Mouse (Mus musculus) forebrain, embryonic 11.5 days (tissue): ENCODE measurements at regions not wholly inside any gene's neighbourhood (a gene's known extent, or its start where the extent isn't known, plus 50 kb on each side); places are given as distances from the start of the nearest gene placed in this dataset.

Source experiments
- ATAC-seq: fragments of 200-750 bp; cut with Nextera tagmentation; replicated peaks from 2 replicates; pipeline ENCODE4 v1.8.0; 2017; ENCODE audit warnings: moderate TSS enrichment; ENCODE audit not compliant: low FRiP score
- DNase-seq: peaks from one replicate; pipeline ENCODE4 v3.0.0-alpha.2; 2017; ENCODE audit warnings: low spot score
- H3K27ac ChIP-seq: fragments of 300-500 bp; sonication (generic); 2 replicates; pipeline ENCODE4 v1.5.1; 2014; ENCODE audit warnings: low read depth, low read length
- H3K27me3 ChIP-seq: fragments of 300-500 bp; sonication (generic); 2 replicates; pipeline ENCODE4 v1.6.1; 2014; ENCODE audit warnings: mild to moderate bottlenecking, low read length, mixed read lengths; ENCODE audit not compliant: control insufficient read depth, insufficient read depth
- H3K36me3 ChIP-seq: fragments of 300-500 bp; sonication (generic); 2 replicates; pipeline ENCODE4 v1.6.1; 2014; ENCODE audit warnings: mild to moderate bottlenecking, low read length, moderate library complexity, mixed read lengths; ENCODE audit not compliant: control insufficient read depth, insufficient read depth
- H3K4me1 ChIP-seq: fragments of 300-500 bp; sonication (generic); replicated peaks from 2 replicates; pipeline ENCODE4 v1.6.1; 2014; ENCODE audit warnings: low read length, mixed read lengths; ENCODE audit not compliant: control insufficient read depth, insufficient read depth
- H3K4me2 ChIP-seq: fragments of 300-500 bp; sonication (generic); 2 replicates; pipeline ENCODE4 v1.6.1; 2014; ENCODE audit warnings: low read depth, mild to moderate bottlenecking, low read length, moderate library complexity, mixed read lengths; ENCODE audit not compliant: severe bottlenecking
- H3K4me3 ChIP-seq: fragments of 300-500 bp; sonication (generic); 2 replicates; pipeline ENCODE4 v1.5.1; 2014; ENCODE audit warnings: low read depth, low read length
- H3K9ac ChIP-seq: fragments of 300-500 bp; sonication (generic); 2 replicates; pipeline ENCODE4 v1.6.1; 2014; ENCODE audit warnings: low read length
- H3K9me3 ChIP-seq: fragments of 300-500 bp; sonication (generic); 2 replicates; pipeline ENCODE4 v1.6.1; 2016; ENCODE audit warnings: low read length, mixed read lengths; ENCODE audit not compliant: control insufficient read depth
- WGBS: fragments of 180-500 bp; shearing (Covaris S2); extraction: QIAGEN DNeasy Blood & Tissue Kit; methylation state at CpG from one replicate; pipeline ENCODE4 v1.1.7; 2014; 5-methylcytosine and 5-hydroxymethylcytosine counted together

- ATAC-seq = no peak
- Histone ChIP-seq H3K4me2 (no peak overlapping the region), H3K36me3 (no peaks in the 10 kb centered on the region), H3K27ac (no peak overlapping the region), H3K4me3 (no peak overlapping the region), H3K4me1 (no peaks in the 10 kb centered on the region), H3K9ac (no peak overlapping the region), H3K27me3 (no peaks in the 10 kb centered on the region), H3K9me3 (no peaks in the 10 kb centered on the region)
- 80% methylated on average over 3 of the region's 3 CpGs for WGBS
- no peak for DNase-seq
Observed at GRCm38 (mm10) chr1:190067181-190067580, 103.3 kb downstream of the Prox1 start.

GRCm38 (mm10) chr1:190066426-190066825 lies 104.1 kb downstream of the Prox1 start:
- DNase-seq (no peak), ATAC-seq (no peak)
- H3K4me3 ChIP-seq = no peak overlapping the region
- H3K36me3 ChIP-seq = no peaks in the 10 kb centered on the region
- H3K4me1 ChIP-seq = no peaks in the 10 kb centered on the region
- no peak overlapping the region for H3K9ac ChIP-seq
- no peaks in the 10 kb centered on the region for H3K9me3 ChIP-seq
- WGBS = 78% methylated on average over 9 of the region's 9 CpGs
- H3K27ac ChIP-seq = no peak overlapping the region
- no peaks in the 10 kb centered on the region for H3K27me3 ChIP-seq
- H3K4me2 ChIP-seq = no peak overlapping the region

- no peak overlapping the region for H3K9ac ChIP-seq
- H3K27me3 ChIP-seq = no peaks in the 10 kb centered on the region
- H3K9me3 ChIP-seq = no peaks in the 10 kb centered on the region
- H3K36me3 ChIP-seq = no peaks in the 10 kb centered on the region
- no peak overlapping the region for H3K4me3 ChIP-seq
- ATAC-seq = no peak
- no peak overlapping the region for H3K4me2 ChIP-seq
- H3K4me1 ChIP-seq = no peaks in the 10 kb centered on the region
- WGBS = 70% methylated on average over 9 of the region's 9 CpGs
- DNase-seq = no peak
- no peak overlapping the region for H3K27ac ChIP-seq
Observed at GRCm38 (mm10) chr1:190061560-190062295, 108.8 kb downstream of the Prox1 start.

GRCm38 (mm10) chr1:190059025-190059424 lies 111.5 kb downstream of the Prox1 start:
- WGBS = 83% methylated on average over 3 of the region's 3 CpGs
- ATAC-seq = no peak
- no peak for DNase-seq

GRCm38 (mm10) chr1:190056931-190057330 lies 113.6 kb downstream of the Prox1 start:
- no peak overlapping the region for H3K4me3 ChIP-seq
- H3K4me2 ChIP-seq = no peak overlapping the region
- ATAC-seq = no peak
- H3K36me3 ChIP-seq = no peaks in the 10 kb centered on the region
- 78% methylated on average over 2 of the region's 2 CpGs for WGBS
- no peaks in the 10 kb centered on the region for H3K9me3 ChIP-seq
- H3K9ac ChIP-seq = no peak overlapping the region
- no peaks in the 10 kb centered on the region for H3K4me1 ChIP-seq
- no peak overlapping the region for H3K27ac ChIP-seq
- H3K27me3 ChIP-seq = no peaks in the 10 kb centered on the region
- DNase-seq = no peak

More at GRCm38 (mm10) chr1:190059025-190059424, 111.5 kb downstream of the Prox1 start:
- Histone ChIP-seq H3K27me3 (no peaks in the 10 kb centered on the region), H3K27ac (no peak overlapping the region), H3K4me3 (no peak overlapping the region), H3K4me2 (no peak overlapping the region), H3K9me3 (no peaks in the 10 kb centered on the region), H3K4me1 (no peaks in the 10 kb centered on the region), H3K9ac (no peak overlapping the region), H3K36me3 (no peaks in the 10 kb centered on the region)

GRCm38 (mm10) chr1:190051903-190052302 lies 118.6 kb downstream of the Prox1 start:
- ATAC-seq = no peak
- no peak overlapping the region for H3K9ac ChIP-seq
- H3K27ac ChIP-seq = no peak overlapping the region
- H3K4me1 ChIP-seq = no peaks in the 10 kb centered on the region
- no peak overlapping the region for H3K4me3 ChIP-seq
- no peak for DNase-seq
- H3K27me3 ChIP-seq = no peaks in the 10 kb centered on the region
- H3K9me3 ChIP-seq = no peaks in the 10 kb centered on the region; the same call in 1 of the 2 replicates
- H3K4me2 ChIP-seq = no peak overlapping the region
- 91% methylated on average over 2 of the region's 2 CpGs for WGBS
- no peaks in the 10 kb centered on the region for H3K36me3 ChIP-seq

GRCm38 (mm10) chr1:190048521-190049170 lies 121.9 kb downstream of the Prox1 start:
- Histone ChIP-seq H3K4me1 (no peaks in the 10 kb centered on the region), H3K36me3 (no peaks in the 10 kb centered on the region), H3K4me2 (no peak overlapping the region), H3K9me3 (no peaks in the 10 kb centered on the region; the same call in 1 of the 2 replicates), H3K9ac (no peak overlapping the region), H3K27ac (no peak overlapping the region), H3K4me3 (no peak overlapping the region), H3K27me3 (no peaks in the 10 kb centered on the region)
- no peak for DNase-seq
- WGBS = 54% methylated on average over 2 of the region's 2 CpGs
- ATAC-seq = no peak

- Histone ChIP-seq H3K4me3 (no peak overlapping the region), H3K4me1 (no peaks in the 10 kb centered on the region), H3K27ac (no peak overlapping the region), H3K36me3 (no peaks in the 10 kb centered on the region), H3K9ac (no peak overlapping the region), H3K4me2 (no peak overlapping the region), H3K9me3 (no peaks in the 10 kb centered on the region; the same call in 1 of the 2 replicates), H3K27me3 (no peaks in the 10 kb centered on the region)
- DNase-seq (no peak), ATAC-seq (no peak)
- 75% methylated on average over 6 of the region's 6 CpGs for WGBS
Observed at GRCm38 (mm10) chr1:190047201-190047600, 123.3 kb downstream of the Prox1 start.
